In the genomic region with DNA sequence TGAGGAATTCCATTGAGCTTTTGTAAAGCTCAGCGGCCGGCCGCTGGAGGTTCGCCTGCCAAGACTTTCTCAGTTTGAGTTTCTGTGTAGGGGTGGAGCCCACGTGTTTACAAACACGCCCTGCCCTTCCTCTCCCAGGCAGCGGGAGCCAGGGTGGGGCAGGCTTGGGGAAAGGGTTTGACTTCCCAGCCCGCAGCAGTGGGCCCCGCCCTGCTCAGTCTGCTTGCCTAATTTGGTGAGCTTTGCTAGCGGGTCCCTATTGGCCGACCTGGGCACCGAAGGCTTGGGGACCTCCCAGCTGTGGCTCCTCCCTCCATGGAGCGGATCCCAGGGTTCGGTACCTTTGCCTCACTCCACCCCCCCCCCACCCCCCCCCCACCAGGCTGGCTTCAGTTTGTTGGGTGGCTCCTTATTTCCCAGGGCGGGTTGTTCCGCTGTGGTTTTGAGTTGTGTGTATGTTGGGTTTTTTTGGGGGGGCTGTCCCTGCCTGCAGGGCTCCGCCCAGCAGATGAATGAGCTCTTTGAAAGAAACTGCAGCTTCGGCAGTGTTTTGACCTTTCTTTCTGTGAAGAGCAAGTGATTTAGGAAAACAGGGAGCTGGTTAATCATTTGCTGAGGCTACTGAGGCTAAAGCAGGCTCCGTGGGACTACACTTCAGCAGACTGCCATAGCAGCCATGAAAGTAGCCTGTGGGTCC, we compare ENCODE assay signal across 8 mouse cellular contexts. TPM values are rescaled to one million over a fixed set of nuclear protein-coding genes. Genes with fewer than 3 reads are reported as not detected.
DNase-seq lines count a peak whose midpoint lies in the region; ATAC-seq and TF ChIP-seq lines count a peak whose summit lies in the region.

No protein-coding gene starts in this region.

- H3K4me3 ChIP-seq in hindbrain, embryonic 16.5 days (ENCODE audit: low read length), result peak overlapping the region; percentile 20
- peak overlapping the region; percentile 51 for H3K4me3 ChIP-seq in limb, embryonic 10.5 days
- H3K4me3 ChIP-seq in midbrain, embryonic 10.5 days, result peak overlapping the region; percentile 51
- H3K4me3 ChIP-seq in small intestine, adult 2 months (ENCODE audit: low read depth, low read length), result peak overlapping the region; percentile 47

- H3K27me3 ChIP-seq in hindbrain, embryonic 16.5 days (replicated peaks; ENCODE audit: control insufficient read depth, insufficient read depth, low read length), result no peaks in the 10 kb centered on the region
- no peaks in the 10 kb centered on the region for H3K27me3 ChIP-seq in limb, embryonic 10.5 days (ENCODE audit: low read depth, poor library complexity, severe bottlenecking)
- H3K27me3 ChIP-seq in midbrain, embryonic 10.5 days (ENCODE audit: low read depth, poor library complexity, severe bottlenecking), result no peaks in the 10 kb centered on the region
- H3K27me3 ChIP-seq in small intestine, adult 2 months (ENCODE audit: control insufficient read depth, insufficient read depth, low read length), result no peaks in the 10 kb centered on the region

- TF ChIP-seq POLR2A in small intestine, adult 2 months (IDR thresholded peaks at IDR 0.05; ENCODE audit: low read depth, low read length), result no peak

- peaks cover 24% of the 10 kb centered on the region for H3K4me1 ChIP-seq in hindbrain, embryonic 16.5 days (ENCODE audit: control insufficient read depth, insufficient read depth, low read depth, low read length)
- H3K4me1 ChIP-seq in limb, embryonic 10.5 days, result peaks cover 59% of the 10 kb centered on the region
- peaks cover 76% of the 10 kb centered on the region for H3K4me1 ChIP-seq in midbrain, embryonic 10.5 days
- H3K4me1 ChIP-seq in small intestine, adult 2 months (ENCODE audit: control insufficient read depth, insufficient read depth, insufficient read length, low read length), result peaks cover 53% of the 10 kb centered on the region

- no peak for TF ChIP-seq CTCF in small intestine, adult 2 months (IDR thresholded peaks at IDR 0.05; ENCODE audit: extremely low read depth, insufficient read length, insufficient replicate concordance, low read depth, low read length)

- H3K27ac ChIP-seq in hindbrain, embryonic 16.5 days (ENCODE audit: low read depth, low read length), result peak overlapping the region; percentile 80
- H3K27ac ChIP-seq in limb, embryonic 10.5 days, result peak overlapping the region; percentile 87
- peak overlapping the region; percentile 86 for H3K27ac ChIP-seq in midbrain, embryonic 10.5 days (replicated peaks)
- H3K27ac ChIP-seq in small intestine, adult 2 months (ENCODE audit: insufficient read depth, low read depth, low read length), result peak overlapping the region; percentile 92

- ATAC-seq in cerebellum, adult (ENCODE audit: insufficient number of reproducible peaks, low FRiP score, low TSS enrichment), result 0 out of 2 replicates have a peak, but pooled peaks have one; percentile 33
- peak; percentile 81 for ATAC-seq in common myeloid progenitor, adult 5-6 weeks (replicated peaks; ENCODE audit: low read depth, poor library complexity, severe bottlenecking)
- ATAC-seq in hindbrain, embryonic 16.5 days, result peak; percentile 90

- H3K36me3 ChIP-seq in hindbrain, embryonic 16.5 days (ENCODE audit: control insufficient read depth, insufficient read depth, low read length), result peaks cover 9% of the 10 kb centered on the region
- H3K36me3 ChIP-seq in limb, embryonic 10.5 days, result peaks cover 32% of the 10 kb centered on the region
- H3K36me3 ChIP-seq in midbrain, embryonic 10.5 days, result peaks cover 34% of the 10 kb centered on the region
- peaks cover 13% of the 10 kb centered on the region for H3K36me3 ChIP-seq in small intestine, adult 2 months (ENCODE audit: control insufficient read depth, insufficient read depth, low read length)

- no peaks in the 10 kb centered on the region for H3K9me3 ChIP-seq in hindbrain, embryonic 16.5 days (ENCODE audit: control insufficient read depth, low read length)
- H3K9me3 ChIP-seq in limb, embryonic 10.5 days (replicated peaks), result no peaks in the 10 kb centered on the region
- H3K9me3 ChIP-seq in midbrain, embryonic 10.5 days (replicated peaks), result no peaks in the 10 kb centered on the region

- no peak for DNase-seq in cerebellum, adult 8-10 months
- peak; percentile 96 to 98 for DNase-seq in gastrocnemius, adult 8-10 months (ENCODE audit: low spot score in 2 of 2)
- peak; percentile 86 for DNase-seq in limb, embryonic 10.5 days (ENCODE audit: low spot score)
- peak; percentile 91 for DNase-seq in midbrain, embryonic 10.5 days (ENCODE audit: low spot score)

- WGBS in hindbrain, embryonic 16.5 days, result 2% methylated on average over 19 of the region's 19 CpGs
- under 1% methylated on average over 19 of the region's 19 CpGs for WGBS in limb, embryonic 10.5 days
- WGBS in midbrain, embryonic 10.5 days, result under 1% methylated on average over 19 of the region's 19 CpGs
- WGBS in small intestine, adult 2 months, result under 1% methylated on average over 19 of the region's 19 CpGs

- peak overlapping the region; percentile 54 for H3K4me2 ChIP-seq in hindbrain, embryonic 16.5 days (ENCODE audit: low read length)

- 0 out of 2 replicates have a peak overlapping the region, but pooled peaks have one; percentile 11 for H3K9ac ChIP-seq in hindbrain, embryonic 16.5 days (ENCODE audit: low read depth, low read length)

RNA-seq across cellular contexts. Expression of gene Ap5z1, which starts 23.1 kb away (rescaled TPM):
- 7.0 and 11.9 TPM in 2 replicates for total RNA-seq in common myeloid progenitor, adult 5-6 weeks (2017)
- 1 to 10 TPM; 3.7 to 5.0 (median 4.1) TPM for total RNA-seq in gastrocnemius, adult 8-10 months (2022)
- 12.3 and 13.7 TPM in 2 replicates for polyA plus RNA-seq in hindbrain, embryonic 16.5 days (2015; fragmentation: Nextera tagmentation; extraction: Ambion mirVana)
- polyA plus RNA-seq in limb, embryonic 10.5 days (2016; fragmentation: Nextera tagmentation; extraction: Ambion mirVana), result 11.2 and 16.2 TPM in 2 replicates
- polyA plus RNA-seq in midbrain, embryonic 10.5 days (2016; fragmentation: Nextera tagmentation; extraction: Ambion mirVana), result 12.3 and 14.6 TPM in 2 replicates
- polyA plus RNA-seq in small intestine, adult 2 months (2012; rRNA removed), result 15.0 and 37.6 TPM in 2 replicates

RNA-seq across cellular contexts. Expression of gene Foxk1, which starts 39.3 kb away (rescaled TPM):
- 8.2 and 11.7 TPM in 2 replicates for total RNA-seq in common myeloid progenitor, adult 5-6 weeks (2017)
- total RNA-seq in gastrocnemius, adult 8-10 months (2022), result 10 to 100 TPM; 15.6 to 20.9 (median 17.7) TPM
- polyA plus RNA-seq in hindbrain, embryonic 16.5 days (2015; fragmentation: Nextera tagmentation; extraction: Ambion mirVana), result 3.1 and 5.1 TPM in 2 replicates
- polyA plus RNA-seq in limb, embryonic 10.5 days (2016; fragmentation: Nextera tagmentation; extraction: Ambion mirVana), result 3.5 and 4.5 TPM in 2 replicates
- polyA plus RNA-seq in midbrain, embryonic 10.5 days (2016; fragmentation: Nextera tagmentation; extraction: Ambion mirVana), result 3.7 and 5.3 TPM in 2 replicates
- polyA plus RNA-seq in small intestine, adult 2 months (2012; rRNA removed), result 11.2 and 58.0 TPM in 2 replicates

Comparison
In these comparisons a context has a peak if more than half of its experiments do, and no peak if none do; other contexts are left out.
1. ATAC-seq: peak in every context shown above with its lines; median percentile 90 in hindbrain, embryonic 16.5 days; 81 in common myeloid progenitor, adult 5-6 weeks; 33 in cerebellum, adult.